Mouse (Mus musculus) myocyte (in vitro differentiated cells): ENCODE results near the gene Sprr2j-ps.

ENCODE experiments used
- E2F4 ChIP-seq: IDR thresholded peaks from one replicate; pipeline ENCODE4 v1.6.1; 2011; ENCODE audit warnings: mild to moderate bottlenecking, control low read depth, moderate library complexity; ENCODE audit not compliant: insufficient read depth
- MAX ChIP-seq: IDR thresholded peaks from one replicate; pipeline ENCODE4 v1.6.1; 2011; ENCODE audit warnings: low read depth, mild to moderate bottlenecking, control low read depth
- MYOD1 ChIP-seq, 3 experiments: IDR thresholded peaks; one replicate each; pipeline ENCODE4 v1.6.1; 2011; ENCODE audit warnings: control low read depth in 2 of 3, low read depth in 2 of 3, mild to moderate bottlenecking in 2 of 3, moderate library complexity in 1 of 3; ENCODE audit not compliant: insufficient read length in 2 of 3, control insufficient read depth in 1 of 3
- MYOG ChIP-seq, 3 experiments: IDR thresholded peaks; one replicate each; pipeline ENCODE4 v1.6.1; 2011; ENCODE audit warnings: control low read depth in 2 of 3, low read depth in 2 of 3, mild to moderate bottlenecking in 2 of 3; ENCODE audit not compliant: insufficient read length in 2 of 3, control insufficient read depth in 1 of 3, insufficient read depth in 1 of 3
- POLR2A ChIP-seq: IDR thresholded peaks from one replicate; pipeline ENCODE4 v1.6.1; 2011; ENCODE audit warnings: low read depth, mild to moderate bottlenecking, control low read depth, moderate library complexity; ENCODE audit not compliant: insufficient read length
- POLR2AphosphoS2 ChIP-seq: IDR thresholded peaks from one replicate; pipeline ENCODE4 v1.6.1; 2011; ENCODE audit warnings: low read depth, control low read depth; ENCODE audit not compliant: insufficient read length
- TCF12 ChIP-seq: IDR thresholded peaks from one replicate; pipeline ENCODE4 v1.6.1; 2011; ENCODE audit warnings: mild to moderate bottlenecking, control low read depth; ENCODE audit not compliant: poor library complexity, insufficient read depth, severe bottlenecking
- TCF3 ChIP-seq: IDR thresholded peaks from one replicate; pipeline ENCODE4 v1.6.1; 2011; ENCODE audit warnings: low read depth, control low read depth; ENCODE audit not compliant: insufficient read length
- USF1 ChIP-seq: IDR thresholded peaks from one replicate; pipeline ENCODE4 v1.6.1; 2011; ENCODE audit warnings: low read depth, mild to moderate bottlenecking, control low read depth, moderate library complexity

DNA sequence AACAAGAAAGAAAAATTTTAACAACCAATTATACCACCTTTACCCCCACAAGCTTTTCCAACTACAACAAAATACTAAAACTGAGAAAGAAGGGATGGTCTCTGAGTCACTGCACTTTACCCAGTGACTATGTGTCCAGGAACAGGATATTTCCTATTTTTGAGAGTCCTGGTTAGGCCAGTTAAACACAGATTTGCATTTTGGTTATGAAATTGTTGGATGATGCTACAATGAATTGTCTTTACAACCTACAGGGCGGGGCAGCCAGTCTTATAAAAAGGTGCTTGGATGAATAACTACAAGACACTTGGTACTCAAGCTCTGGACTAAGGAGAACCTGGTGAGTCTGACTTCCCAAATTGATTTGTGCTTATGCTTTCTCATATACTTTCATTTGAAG, 32.5 kb upstream of the Sprr2j-ps start, which contains the start of gene Sprr2h:
- TF ChIP-seq POLR2A (no peak), MAX (no peak), TCF12 (no peak), MYOD1 (IDR thresholded peaks at IDR 0.05; ENCODE audit: control insufficient read depth in 1 of 3, insufficient read length in 2 of 3, low read depth in 2 of 3) (no peak), USF1 (no peak), POLR2AphosphoS2 (no peak), E2F4 (no peak), MYOG (IDR thresholded peaks at IDR 0.05; ENCODE audit: control insufficient read depth in 1 of 3, insufficient read depth in 1 of 3, insufficient read length in 2 of 3, low read depth in 2 of 3) (no peak), TCF3 (no peak)
